Mouse (Mus musculus): ENCODE data around the gene Vars.
"Not testable (repeated sequence)": the region's sequence is repeated elsewhere in the genome, so short reads cannot be mapped to it uniquely, and the experiment has no call there.

The Vars gene

DNA sequence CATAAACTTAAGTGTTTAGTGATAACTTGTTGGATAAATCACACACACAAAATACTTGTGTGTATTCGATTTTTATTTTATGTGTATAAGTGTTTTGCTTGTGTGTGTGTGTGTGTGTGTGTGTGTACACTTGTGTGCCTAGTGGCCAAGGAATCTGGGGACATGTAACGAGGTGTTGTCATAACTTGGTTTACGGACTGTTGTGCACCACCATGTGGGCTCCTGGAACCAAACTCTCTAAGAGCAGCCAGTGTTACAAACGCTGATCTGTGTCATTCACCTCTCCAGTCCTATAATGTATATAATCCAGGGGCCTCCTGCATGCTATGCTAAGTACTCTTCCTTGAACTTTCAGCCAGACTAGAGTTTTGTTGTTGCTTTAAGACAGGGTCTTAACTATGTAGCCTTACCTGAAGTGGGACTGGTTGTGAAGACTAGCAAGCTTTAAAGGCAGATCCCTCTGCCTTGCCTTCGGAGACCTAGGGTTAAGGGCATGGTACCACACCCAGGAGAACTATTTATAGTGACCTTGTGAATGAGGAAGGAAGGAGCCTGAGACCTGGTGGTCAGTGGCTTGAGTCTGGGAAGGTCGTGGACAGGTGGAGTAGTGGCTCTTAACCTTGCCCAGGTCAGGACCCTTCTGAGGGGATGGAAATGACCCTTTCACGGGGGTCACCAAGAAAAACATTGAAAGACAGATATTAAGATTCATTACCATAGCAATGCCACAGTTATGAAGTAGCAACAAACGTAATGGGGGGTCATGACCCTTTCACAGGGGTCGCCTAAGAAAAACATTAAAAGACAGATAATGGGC, 2.4 kb downstream of the Vars start:
- DNase-seq (ENCODE audit: low read depth): no peak

DNA sequence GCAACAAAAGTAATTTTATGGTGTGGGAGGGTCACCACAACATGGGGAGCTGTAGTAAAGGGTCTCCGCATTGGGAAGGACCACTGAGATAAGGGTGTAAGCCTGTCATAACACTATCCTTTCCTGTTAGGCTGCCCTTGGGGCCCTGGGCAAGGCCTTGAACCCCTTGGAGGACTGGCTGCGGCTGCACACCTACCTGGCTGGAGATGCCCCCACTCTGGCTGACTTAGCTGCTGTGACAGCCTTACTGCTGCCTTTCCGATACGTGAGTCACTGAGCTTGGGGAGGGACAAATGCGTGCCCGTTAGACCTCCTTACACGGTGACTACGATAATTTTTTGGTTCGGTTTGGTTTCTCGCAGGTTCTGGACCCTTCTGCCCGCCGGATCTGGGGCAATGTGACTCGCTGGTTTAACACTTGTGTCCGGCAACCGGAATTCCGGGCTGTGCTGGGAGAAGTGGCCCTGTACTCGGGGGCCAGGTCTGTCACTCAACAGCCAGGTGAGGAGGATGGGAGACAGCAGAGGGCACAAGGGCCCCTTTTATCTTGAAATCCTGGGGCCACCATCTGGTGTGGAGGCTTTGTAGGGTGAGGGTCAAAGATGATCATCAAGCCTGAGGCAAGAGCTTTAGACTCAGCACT, 3.4 kb downstream of the Vars start:
- no peak for DNase-seq (ENCODE audit: low read depth)

DNA sequence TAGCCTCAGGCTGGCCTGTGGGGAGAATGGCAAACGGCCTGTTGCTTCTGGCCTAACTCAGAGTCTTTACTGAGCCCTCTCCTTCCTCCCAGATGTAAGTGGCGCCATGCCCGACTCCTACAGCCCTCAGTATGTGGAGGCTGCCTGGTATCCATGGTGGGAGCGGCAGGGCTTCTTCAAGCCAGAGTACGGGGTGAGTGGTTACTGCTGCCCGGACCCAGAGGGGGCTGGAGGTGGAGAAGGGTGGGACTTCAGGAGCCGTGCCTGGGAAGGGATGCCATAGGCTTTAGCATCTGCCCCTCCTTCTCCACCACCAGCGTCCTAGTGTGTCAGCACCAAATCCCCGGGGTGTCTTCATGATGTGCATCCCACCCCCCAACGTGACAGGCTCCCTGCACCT, 4.4 kb downstream of the Vars start:
- DNase-seq (ENCODE audit: low read depth): no peak

DNA sequence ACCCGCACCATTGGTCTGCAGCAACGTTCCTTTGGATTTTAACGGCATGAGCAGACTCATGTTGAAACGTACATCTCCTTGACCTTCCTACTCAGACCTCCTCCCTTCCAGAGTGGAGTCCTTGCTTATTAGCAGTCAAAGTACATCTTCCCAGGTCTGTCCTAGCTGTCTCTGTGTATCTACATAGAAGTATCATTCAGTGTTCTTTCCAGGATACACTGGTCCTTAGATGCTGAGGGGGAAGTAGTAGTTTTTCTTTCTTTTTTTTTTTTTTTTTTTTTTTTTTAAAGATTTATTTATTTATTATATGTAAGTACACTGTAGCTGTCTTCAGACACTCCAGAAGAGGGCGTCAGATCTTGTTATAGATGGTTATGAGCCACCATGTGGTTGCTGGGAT, 5.1 kb downstream of the Vars start:
- not testable (repeated sequence) for DNase-seq (ENCODE audit: low read depth)

GRCm38 (mm10) chr17:35007387-35007991, 6.7 kb downstream of the Vars start:
- DNase-seq (ENCODE audit: low read depth): no peak

- DNase-seq (ENCODE audit: low read depth): no peak
Measured at GRCm38 (mm10) chr17:35009586-35009985, 8.8 kb downstream of the Vars start.

- DNase-seq (ENCODE audit: low read depth): no peak
Measured at GRCm38 (mm10) chr17:35011440-35011839, 10.7 kb downstream of the Vars start.

DNA sequence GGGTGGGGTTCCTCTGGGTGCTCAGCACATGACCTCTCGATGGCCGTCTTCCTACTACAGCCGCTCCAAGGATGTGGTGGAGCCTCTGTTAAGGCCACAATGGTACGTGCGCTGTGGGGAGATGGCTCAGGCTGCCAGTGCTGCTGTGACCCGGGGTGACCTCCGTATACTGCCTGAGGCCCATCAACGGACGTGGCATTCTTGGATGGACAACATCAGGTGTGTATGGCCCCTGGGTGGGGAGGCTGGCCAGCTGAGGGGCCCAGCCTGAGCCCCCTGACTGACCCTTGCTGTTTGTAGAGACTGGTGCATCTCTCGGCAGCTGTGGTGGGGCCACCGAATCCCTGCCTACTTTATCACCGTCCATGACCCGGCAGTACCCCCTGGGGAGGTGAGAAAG, 11.6 kb downstream of the Vars start:
- DNase-seq (ENCODE audit: low read depth): no peak

GRCm38 (mm10) chr17:35013221-35013620, 12.4 kb downstream of the Vars start:
- no peak for DNase-seq (ENCODE audit: low read depth)

DNA sequence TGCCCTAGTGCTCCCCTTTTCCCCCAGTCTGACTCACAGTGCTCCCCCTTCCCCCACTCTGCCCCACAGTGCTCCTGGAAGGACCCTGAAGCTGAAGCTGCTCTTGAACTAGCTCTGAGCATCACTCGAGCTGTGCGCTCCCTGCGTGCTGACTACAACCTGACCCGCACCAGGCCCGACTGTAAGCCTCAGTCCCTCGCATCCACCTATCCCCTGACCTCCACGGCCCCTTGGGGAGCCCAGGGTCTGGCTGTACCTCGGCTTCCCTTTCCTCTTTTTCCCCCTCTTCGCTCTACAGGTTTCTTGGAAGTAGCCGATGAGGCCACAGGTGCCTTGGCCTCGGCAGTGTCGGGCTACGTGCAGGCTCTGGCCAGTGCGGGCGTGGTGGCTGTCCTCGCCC, 14.5 kb downstream of the Vars start:
- DNase-seq (ENCODE audit: low read depth): no peak

- no peak for DNase-seq (ENCODE audit: low read depth)
Measured at GRCm38 (mm10) chr17:35016376-35016775, 15.6 kb downstream of the Vars start, which contains the start of gene Vwa7. TSS of gene Vwa7 (plus strand) at chr17:35016579.

DNA sequence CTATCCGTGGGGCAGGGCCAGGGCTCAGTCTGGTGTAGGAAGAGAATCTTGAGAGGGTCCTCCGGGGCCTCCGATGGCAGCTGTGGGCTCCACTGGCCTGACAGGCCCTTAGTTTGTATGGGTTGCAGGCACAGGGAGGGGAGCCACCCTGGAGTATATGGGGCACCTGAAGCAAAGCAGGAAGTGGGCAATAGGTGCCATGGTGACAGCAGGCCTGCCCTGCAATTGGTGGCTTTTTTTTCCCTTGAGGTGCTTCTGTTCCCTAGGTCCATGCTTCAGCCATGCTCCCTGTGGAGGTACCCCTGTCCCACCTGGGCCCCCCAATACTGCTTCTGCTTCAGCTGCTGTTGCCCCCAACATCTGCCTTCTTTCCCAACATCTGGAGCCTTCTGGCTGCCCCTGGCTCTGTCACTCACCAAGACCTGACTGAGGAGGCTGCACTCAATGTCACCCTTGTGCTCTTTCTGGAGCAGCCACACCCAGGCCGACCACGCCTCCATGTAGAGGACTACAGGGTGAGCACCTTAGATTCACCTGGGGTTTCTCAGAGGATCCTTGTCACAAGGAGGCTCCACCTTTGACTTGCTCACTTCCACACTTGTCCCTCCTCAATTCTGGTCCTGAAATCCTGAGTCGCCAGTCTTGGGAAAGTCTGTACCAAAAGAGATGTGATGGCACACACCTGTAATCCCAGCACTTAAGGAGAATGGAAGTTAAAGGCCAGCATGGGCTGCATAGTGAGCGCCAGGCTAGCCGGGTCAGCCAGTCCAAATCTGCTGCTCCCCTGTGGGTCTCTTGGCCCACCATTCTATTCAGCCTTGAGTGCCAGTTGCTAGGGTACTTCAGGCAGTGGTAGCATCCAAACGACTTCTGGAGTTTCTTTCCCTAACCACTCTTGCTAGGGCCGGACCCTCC, 16.3 kb downstream of the Vars start:
- DNase-seq (ENCODE audit: low read depth): no peak

DNA sequence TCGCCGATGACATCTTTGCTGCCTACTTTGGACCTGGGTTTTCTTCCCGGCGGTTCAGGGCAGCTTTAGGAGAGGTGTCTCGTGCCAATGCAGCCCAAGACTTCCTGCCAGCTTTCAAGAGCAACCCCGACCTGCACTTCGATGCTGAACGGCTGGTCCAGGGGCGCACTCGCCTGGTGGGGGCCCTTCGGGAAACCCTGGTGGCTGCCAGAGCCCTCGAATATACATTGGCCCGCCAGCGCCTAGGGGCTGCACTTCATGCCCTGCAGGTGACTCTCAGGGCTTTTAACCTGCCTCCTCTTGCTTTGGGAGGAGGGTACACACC, 16.9 kb downstream of the Vars start:
- no peak for DNase-seq (ENCODE audit: low read depth)

DNA sequence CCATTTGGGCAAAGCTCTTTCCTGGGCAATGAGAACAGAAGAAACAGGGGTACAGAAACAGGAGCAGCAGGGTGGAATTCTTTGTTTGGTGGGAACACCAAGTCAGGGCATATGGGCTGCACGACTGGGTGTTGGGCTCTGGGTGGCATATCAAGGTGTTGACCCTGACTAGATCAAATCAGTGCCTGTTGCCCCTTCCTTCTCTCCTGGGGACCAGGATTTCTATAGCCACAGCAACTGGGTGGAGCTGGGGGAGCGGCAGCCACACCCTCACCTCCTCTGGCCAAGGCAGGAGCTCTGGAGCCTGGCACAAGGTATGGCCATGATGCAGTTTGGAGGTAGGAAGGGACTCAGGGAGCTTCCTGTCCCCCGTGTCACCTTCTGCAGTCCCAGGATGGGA, 17.4 kb downstream of the Vars start:
- no peak for DNase-seq (ENCODE audit: low read depth)

DNA sequence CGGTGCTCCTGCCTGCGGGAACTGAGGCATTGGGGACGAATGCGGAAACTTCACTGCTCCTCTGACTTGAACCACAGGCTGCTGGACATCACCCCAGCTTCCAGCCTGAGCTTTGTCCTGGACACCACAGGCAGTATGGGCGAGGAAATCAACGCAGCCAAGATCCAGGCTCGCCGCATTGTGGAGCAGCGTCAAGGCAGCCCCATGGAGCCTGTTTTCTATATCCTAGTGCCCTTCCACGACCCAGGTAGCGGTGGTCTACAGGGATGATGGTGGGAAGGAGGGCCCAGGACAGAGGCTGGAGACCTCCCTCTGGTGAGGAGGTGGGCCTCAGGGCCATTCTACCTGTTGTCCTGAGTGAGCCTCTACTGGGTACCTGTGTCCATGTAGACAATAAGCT, 19.1 kb downstream of the Vars start:
- no peak for DNase-seq (ENCODE audit: low read depth)

GRCm38 (mm10) chr17:35020551-35020950, 19.8 kb downstream of the Vars start:
- no peak for DNase-seq (ENCODE audit: low read depth)

- no peak for DNase-seq (ENCODE audit: low read depth)
Measured at GRCm38 (mm10) chr17:35021163-35021808, 20.5 kb downstream of the Vars start.

DNA sequence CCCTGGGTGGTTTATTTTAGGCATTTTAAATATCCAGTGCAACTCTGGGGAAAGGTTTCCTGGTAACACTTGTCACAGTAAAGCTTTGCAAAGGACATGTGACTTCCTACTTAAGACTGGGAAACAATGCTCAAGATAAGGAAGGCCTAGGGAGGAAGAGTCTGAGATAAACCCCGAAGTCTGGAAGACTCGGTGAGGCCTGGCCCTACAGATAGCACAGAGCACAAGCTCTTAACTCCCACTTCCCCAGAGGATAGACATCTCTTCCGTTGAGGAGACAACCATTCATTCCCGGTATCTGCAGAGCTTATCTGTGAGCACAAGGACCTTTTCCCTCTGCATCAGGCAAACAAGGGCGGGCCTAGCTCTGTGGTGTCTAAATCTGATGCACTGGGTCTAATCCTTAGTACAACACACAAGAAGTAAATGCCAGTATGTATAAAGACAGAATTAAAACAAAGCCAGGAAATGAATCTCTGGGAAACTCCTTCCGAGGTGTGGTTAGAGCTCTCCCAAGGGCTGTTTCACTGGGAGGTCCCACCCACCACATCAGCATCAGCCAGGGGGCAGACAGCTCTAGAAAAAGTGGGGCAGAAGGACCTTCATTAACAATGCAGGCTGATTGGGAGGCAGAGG, 21.2 kb downstream of the Vars start:
- no peak for DNase-seq (ENCODE audit: low read depth)

DNA sequence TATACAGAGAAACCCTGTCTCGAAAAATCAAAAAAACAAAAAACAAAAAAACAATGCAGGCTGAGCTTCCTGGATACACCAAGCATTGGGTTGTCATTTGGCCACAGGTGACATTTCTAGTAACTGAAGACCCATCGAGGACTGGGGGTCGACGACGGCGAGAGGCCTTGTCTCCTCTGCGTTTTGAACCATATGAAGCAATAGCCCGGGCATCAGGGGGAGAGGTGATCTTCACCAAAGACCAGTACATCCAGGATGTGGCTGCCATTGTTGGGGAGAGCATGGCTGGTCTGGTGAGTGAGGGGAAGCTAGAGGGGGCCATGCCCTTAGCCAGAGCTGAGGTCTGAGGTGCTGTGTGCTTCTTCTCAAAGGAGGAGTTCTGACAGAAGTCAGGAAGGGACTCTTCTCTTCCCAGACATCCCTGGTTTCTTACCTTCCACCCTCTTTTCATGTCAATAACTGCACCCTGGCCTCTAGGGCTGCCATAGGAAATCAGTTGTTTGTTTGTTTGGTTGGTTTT, 21.8 kb downstream of the Vars start:
- DNase-seq (ENCODE audit: low read depth): no peak

GRCm38 (mm10) chr17:35023221-35023620, 22.4 kb downstream of the Vars start:
- no peak for DNase-seq (ENCODE audit: low read depth)

- DNase-seq (ENCODE audit: low read depth): no peak
Measured at GRCm38 (mm10) chr17:35023756-35024155, 23.0 kb downstream of the Vars start.
